Mouse (Mus musculus) megakaryocyte, embryonic 14.5 days (primary cell): ENCODE results near the gene Setdb1. TPM values are rescaled to one million over a fixed set of nuclear protein-coding genes. Genes with fewer than 3 reads are reported as not detected.
A peak's percentile ranks its signal among the peaks of the same experiment; 100 is the strongest.

ENCODE experiments used
- H3K27me3 ChIP-seq: replicated peaks from 2 replicates; pipeline ENCODE3; 2012; ENCODE audit warnings: inconsistent platforms
- H3K36me3 ChIP-seq: replicated peaks from 2 replicates; pipeline ENCODE3; 2012; ENCODE audit warnings: low read length, inconsistent platforms, mixed read lengths
- H3K4me1 ChIP-seq: 2 replicates; pipeline ENCODE4 v1.6.1; 2012; ENCODE audit warnings: inconsistent platforms
- H3K4me3 ChIP-seq: replicated peaks from 2 replicates; pipeline ENCODE3; 2012; ENCODE audit warnings: moderate library complexity, mild to moderate bottlenecking, inconsistent platforms
- H3K9me3 ChIP-seq: 2 replicates; pipeline ENCODE4 v1.6.1; 2012; ENCODE audit warnings: inconsistent platforms
- FLI1 ChIP-seq: IDR thresholded peaks from 2 replicates; pipeline ENCODE4 v1.6.1; 2012; ENCODE audit warnings: low read length, inconsistent platforms, mixed read lengths
- GATA1 ChIP-seq: IDR thresholded peaks from 3 replicates; pipeline ENCODE4 v1.6.1; 2012; ENCODE audit warnings: mixed read lengths, low read length, inconsistent platforms, borderline replicate concordance
- polyA plus RNA-seq: library from polyadenylated mRNA; stranded (reverse); fragments of >175 nt; gene quantifications from 2 replicates; pipeline ENCODE4 v1.2.3, GENCODE M21; 2012; ENCODE audit warnings: low replicate concordance; ENCODE audit not compliant: insufficient read depth

Setdb1 gene
- polyA plus RNA-seq, 1 experiment = 6.3 TPM

DNA sequence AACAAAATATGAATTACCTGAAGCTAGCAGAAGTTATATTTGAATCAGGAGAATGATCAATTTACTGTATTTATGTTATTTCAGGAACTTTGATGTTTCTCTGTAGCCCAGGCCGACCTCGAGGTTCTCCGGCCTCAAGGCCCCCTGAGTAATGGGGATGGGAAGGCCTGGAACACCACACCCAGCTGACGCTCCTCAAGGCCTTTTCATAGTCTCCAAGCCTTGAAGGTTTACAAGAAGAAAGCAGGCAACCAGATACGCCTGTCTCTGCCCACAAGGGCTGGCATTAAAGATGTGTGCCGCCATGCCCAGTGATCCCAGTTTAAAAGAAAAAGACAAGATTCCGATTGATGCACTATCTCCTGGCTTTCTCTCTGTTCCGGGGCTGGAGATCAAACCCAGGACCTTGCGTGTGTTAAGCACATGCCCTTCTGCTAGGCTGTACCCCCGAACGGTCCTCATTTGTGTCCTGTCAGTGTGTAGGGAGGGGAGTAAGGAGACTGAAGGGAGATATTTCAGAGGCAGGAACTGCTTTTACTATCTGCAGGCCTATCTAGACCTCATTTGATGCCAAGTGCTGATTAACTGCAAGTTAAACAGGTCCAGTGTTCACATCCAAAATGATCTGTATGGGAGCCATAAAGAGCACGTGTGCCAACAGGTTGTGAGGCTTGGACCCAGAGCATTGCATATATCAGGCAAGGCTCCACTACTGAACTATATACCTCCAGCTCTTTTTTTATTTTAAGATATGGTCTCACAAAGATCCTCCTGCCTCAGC is 72.3 kb downstream of the Setdb1 start:
- Histone ChIP-seq H3K36me3 (peaks cover 62% of the 10 kb centered on the region), H3K9me3 (no peaks in the 10 kb centered on the region), H3K27me3 (no peaks in the 10 kb centered on the region), H3K4me3 (peak overlapping the region; percentile 99), H3K4me1 (peaks cover 60% of the 10 kb centered on the region)
- no peak for TF ChIP-seq GATA1
- TF ChIP-seq FLI1 = no peak

- TF ChIP-seq FLI1 = no peak
- TF ChIP-seq GATA1 = no peak
- Histone ChIP-seq H3K4me3 (peak overlapping the region; percentile 99), H3K27me3 (no peaks in the 10 kb centered on the region), H3K9me3 (no peaks in the 10 kb centered on the region), H3K36me3 (peaks cover 61% of the 10 kb centered on the region), H3K4me1 (peaks cover 61% of the 10 kb centered on the region)
Measured at GRCm38 (mm10) chr3:95284062-95284461, 72.9 kb downstream of the Setdb1 start.

DNA sequence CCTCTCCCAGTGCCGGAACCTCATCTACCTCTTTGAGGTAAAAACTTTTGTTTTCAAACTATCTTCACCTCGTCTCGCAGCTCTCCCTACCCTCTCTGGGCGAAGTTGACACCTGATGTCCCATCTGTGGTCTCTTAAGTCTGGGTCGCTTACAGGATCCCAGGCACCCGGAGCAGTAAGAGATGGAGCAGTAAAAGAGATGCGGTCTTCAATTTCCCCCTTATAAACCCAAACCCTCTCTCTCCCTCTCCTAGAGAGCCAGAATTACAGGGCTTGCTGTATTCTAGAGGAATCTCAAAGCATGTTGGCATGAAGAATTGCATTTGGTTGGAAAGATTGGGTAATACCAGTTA is 73.4 kb downstream of the Setdb1 start:
- H3K27me3 ChIP-seq = no peaks in the 10 kb centered on the region
- peak overlapping the region; percentile 99 for H3K4me3 ChIP-seq
- peaks cover 60% of the 10 kb centered on the region for H3K36me3 ChIP-seq
- H3K9me3 ChIP-seq = no peaks in the 10 kb centered on the region
- no peak for TF ChIP-seq FLI1
- H3K4me1 ChIP-seq = peaks cover 61% of the 10 kb centered on the region

DNA sequence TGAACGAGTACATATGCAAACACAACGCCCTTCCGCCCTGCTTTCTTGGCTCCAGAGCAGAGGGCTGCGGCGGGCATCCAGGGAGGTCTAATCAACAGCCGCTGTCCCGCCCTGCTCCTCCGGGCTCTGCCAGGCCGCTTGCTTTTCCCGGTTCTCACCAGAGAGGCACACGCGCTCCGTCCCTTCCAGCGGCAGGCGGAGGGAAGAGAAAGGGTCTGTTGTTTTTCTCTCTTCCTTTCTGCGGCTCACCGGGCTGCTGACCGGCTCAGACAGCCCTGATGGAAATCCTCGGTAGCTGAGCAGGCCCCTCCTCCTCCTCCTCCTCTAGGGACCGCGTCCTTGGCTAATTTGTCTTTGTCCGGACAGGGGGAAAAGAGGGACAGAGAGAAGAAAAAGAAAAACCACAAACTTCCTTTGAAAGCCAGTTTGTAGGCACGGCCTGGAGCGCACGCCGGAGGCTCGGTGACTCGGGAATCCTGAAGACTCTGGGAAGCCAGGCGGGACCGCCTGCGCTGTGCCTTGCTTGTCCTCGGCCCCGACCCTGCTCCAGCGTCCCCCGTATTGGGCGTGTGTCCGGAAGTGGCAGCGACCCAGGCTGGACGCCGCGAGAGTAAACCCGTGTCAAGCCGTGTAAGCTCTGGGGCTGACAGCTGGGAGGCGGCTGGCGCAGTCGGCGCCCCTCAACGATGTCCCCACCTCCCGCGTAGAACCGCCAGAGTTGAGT is 74.0 kb downstream of the Setdb1 start:
- H3K4me1 ChIP-seq = peaks cover 61% of the 10 kb centered on the region
- no peak for TF ChIP-seq GATA1
- TF ChIP-seq FLI1 = no peak

GRCm38 (mm10) chr3:95282381-95282864 is 74.6 kb downstream of the Setdb1 start:
- H3K9me3 ChIP-seq = no peaks in the 10 kb centered on the region
- H3K4me1 ChIP-seq = peaks cover 60% of the 10 kb centered on the region
- peak overlapping the region; percentile 99 for H3K4me3 ChIP-seq
- no peaks in the 10 kb centered on the region for H3K27me3 ChIP-seq
- TF ChIP-seq GATA1 = no peak
- no peak for TF ChIP-seq FLI1
- H3K36me3 ChIP-seq = peaks cover 56% of the 10 kb centered on the region

More for the DNA sequence above, 74.0 kb downstream of the Setdb1 start:
- Histone ChIP-seq H3K4me3 (peak overlapping the region; percentile 99), H3K36me3 (peaks cover 60% of the 10 kb centered on the region), H3K9me3 (no peaks in the 10 kb centered on the region), H3K27me3 (no peaks in the 10 kb centered on the region)

- peaks cover 60% of the 10 kb centered on the region for H3K4me1 ChIP-seq
- H3K9me3 ChIP-seq = no peaks in the 10 kb centered on the region
- H3K27me3 ChIP-seq = no peaks in the 10 kb centered on the region
- TF ChIP-seq FLI1 = no peak
- H3K36me3 ChIP-seq = peaks cover 52% of the 10 kb centered on the region
- H3K4me3 ChIP-seq = peak within 1 kb of the TSS; percentile 99
Measured at GRCm38 (mm10) chr3:95281216-95282126, 75.5 kb downstream of the Setdb1 start, which contains the start of the genes Mindy1 and Prune1. Gene Mindy1, plus strand, starts transcription at chr3:95281345. Gene Prune1, minus strand, starts transcription at chr3:95282076.

- Histone ChIP-seq H3K36me3 (peaks cover 46% of the 10 kb centered on the region), H3K27me3 (no peaks in the 10 kb centered on the region), H3K4me3 (peak overlapping the region; percentile 99), H3K9me3 (no peaks in the 10 kb centered on the region), H3K4me1 (peaks cover 60% of the 10 kb centered on the region)
- TF ChIP-seq GATA1 (no peak), FLI1 (no peak)
Measured at GRCm38 (mm10) chr3:95280747-95281146, 76.3 kb downstream of the Setdb1 start.

GRCm38 (mm10) chr3:95277149-95277551 is 79.9 kb downstream of the Setdb1 start:
- peaks cover 73% of the 10 kb centered on the region for H3K4me1 ChIP-seq
- no peaks in the 10 kb centered on the region for H3K27me3 ChIP-seq
- H3K4me3 ChIP-seq = peak overlapping the region; percentile 48
- TF ChIP-seq FLI1 (no peak), GATA1 (no peak)
- peaks cover 58% of the 10 kb centered on the region for H3K36me3 ChIP-seq
- H3K9me3 ChIP-seq = no peaks in the 10 kb centered on the region

GRCm38 (mm10) chr3:95276428-95276934 is 80.5 kb downstream of the Setdb1 start:
- Histone ChIP-seq H3K36me3 (peaks cover 65% of the 10 kb centered on the region), H3K4me1 (peaks cover 80% of the 10 kb centered on the region), H3K9me3 (no peaks in the 10 kb centered on the region), H3K27me3 (no peaks in the 10 kb centered on the region), H3K4me3 (peak overlapping the region; percentile 67)
- TF ChIP-seq FLI1 (no peak), GATA1 (no peak)
